Mouse (Mus musculus) lung, adult 2 months (tissue): ENCODE measurements around the gene Msi1.

Experiments used
- CTCF ChIP-seq: fragments of 200-500 bp; IDR thresholded peaks from 2 replicates; pipeline ENCODE4 v1.5.1; 2011; ENCODE audit warnings: mild to moderate bottlenecking, low read length, control low read depth; ENCODE audit not compliant: insufficient read depth
- POLR2A ChIP-seq: fragments of 200-500 bp; IDR thresholded peaks from 2 replicates; pipeline ENCODE4 v1.6.1; 2011; ENCODE audit warnings: low read depth, mild to moderate bottlenecking, control low read depth, low read length, borderline replicate concordance; ENCODE audit errors: extremely low read depth

GRCm38 (mm10) chr5:115489699-115490637, 60.6 kb downstream of the Msi1 start:
- peak; percentile 89 for TF ChIP-seq POLR2A
- no peak for TF ChIP-seq CTCF
